Mouse (Mus musculus) bone marrow, adult 2 months (tissue): ENCODE results near the gene Cdyl.

ENCODE experiments used
- CTCF ChIP-seq: fragments of 200-500 bp; IDR thresholded peaks from 2 replicates; pipeline ENCODE4 v1.5.1; 2011; ENCODE audit warnings: low read length, control low read depth; ENCODE audit not compliant: control insufficient read depth, insufficient read depth
- POLR2A ChIP-seq: fragments of 200-500 bp; IDR thresholded peaks from 2 replicates; pipeline ENCODE4 v1.6.1; 2011; ENCODE audit warnings: low read depth, mild to moderate bottlenecking, control low read depth, low read length, borderline replicate concordance; ENCODE audit not compliant: control insufficient read depth

DNA sequence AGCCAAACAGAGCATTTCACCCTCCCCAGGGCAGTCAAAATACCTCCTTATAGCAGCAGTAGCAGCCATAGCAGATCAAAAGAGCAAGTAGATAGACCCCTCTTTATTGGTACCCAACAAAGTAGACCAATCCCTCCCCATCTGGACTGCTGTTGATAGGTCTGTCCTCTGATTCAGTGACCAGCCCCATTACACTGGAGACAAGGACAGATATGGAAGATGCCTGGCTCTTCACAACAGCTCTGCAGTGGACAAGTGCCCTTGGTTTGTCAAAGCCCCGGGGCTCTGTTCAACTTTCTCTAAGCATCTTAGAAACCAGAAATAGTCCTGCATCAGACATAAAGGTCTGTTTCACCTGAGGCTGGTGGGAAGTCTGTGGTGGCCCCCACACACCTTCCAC is 47.1 kb upstream of the Cdyl start:
- TF ChIP-seq POLR2A (no peak), CTCF (no peak)
